Mouse (Mus musculus): Measurements from ENCODE around the gene Ncf1. TPM values are rescaled to one million over a fixed set of nuclear protein-coding genes. Genes with fewer than 3 reads are reported as not detected.
A peak's percentile ranks its signal among the peaks of the same experiment; 100 is the strongest.

The Ncf1 gene
- polyA plus RNA-seq, 1 experiment from 2014 or later: 2.2 TPM

DNA sequence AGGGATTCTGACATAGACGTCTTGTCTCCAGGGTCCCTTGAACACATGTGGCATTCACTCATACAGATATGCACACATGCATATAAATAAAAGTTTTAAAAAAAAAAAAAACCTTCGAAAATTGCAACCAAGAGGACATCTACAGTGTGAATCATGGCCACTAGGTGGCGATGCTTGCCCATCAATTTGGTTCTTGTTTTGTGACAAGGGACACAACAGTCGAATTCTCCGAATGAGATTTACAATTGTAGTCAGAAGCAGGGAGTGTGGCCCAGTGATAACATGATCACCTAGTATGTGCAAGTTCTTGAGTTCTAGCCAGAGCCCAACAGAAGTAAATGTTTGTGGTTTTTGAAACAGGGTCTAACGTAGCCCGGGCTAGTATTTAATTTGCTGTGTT, 49.6 kb downstream of the Ncf1 start:
- Histone ChIP-seq H3K36me3 (no peaks in the 10 kb centered on the region), H3K27me3 (replicated peaks) (no peaks in the 10 kb centered on the region), H3K4me1 (replicated peaks) (peaks cover 21% of the 10 kb centered on the region), H3K9me3 (replicated peaks) (no peaks in the 10 kb centered on the region), H3K27ac (ENCODE audit: poor library complexity, severe bottlenecking) (no peak overlapping the region), H3K4me3 (no peak overlapping the region), H3K9ac (no peak overlapping the region), H3K4me2 (no peak overlapping the region)
- 28% methylated on average over 7 of the region's 7 CpGs for WGBS
- ATAC-seq (ENCODE audit: insufficient number of reproducible peaks, low FRiP score): no peak

GRCm38 (mm10) chr5:134178536-134178935, 50.9 kb downstream of the Ncf1 start:
- no peak overlapping the region for H3K27ac ChIP-seq (ENCODE audit: poor library complexity, severe bottlenecking)
- ATAC-seq (ENCODE audit: insufficient number of reproducible peaks, low FRiP score): no peak
- H3K4me1 ChIP-seq (replicated peaks): peaks cover 19% of the 10 kb centered on the region
- H3K36me3 ChIP-seq: 0 out of 2 replicates have a peak, but pooled peaks cover 2% of the 10 kb centered on the region
- H3K4me3 ChIP-seq: no peak overlapping the region
- no peaks in the 10 kb centered on the region for H3K9me3 ChIP-seq (replicated peaks)
- H3K9ac ChIP-seq: 0 out of 2 replicates have a peak overlapping the region, but pooled peaks have one; percentile 16
- no peaks in the 10 kb centered on the region for H3K27me3 ChIP-seq (replicated peaks)
- no peak overlapping the region for H3K4me2 ChIP-seq
- WGBS: 70% methylated on average over 7 of the region's 7 CpGs

GRCm38 (mm10) chr5:134176169-134176881, 53.1 kb downstream of the Ncf1 start, which contains the start of gene Rcc1l:
Gene Rcc1l, minus strand, starts transcription at chr5:134176774.
- no peaks in the 10 kb centered on the region for H3K27me3 ChIP-seq (replicated peaks)
- peak within 1 kb of the TSS; percentile 91 for H3K4me2 ChIP-seq
- peak; percentile 90 for ATAC-seq (ENCODE audit: insufficient number of reproducible peaks, low FRiP score)
- H3K4me3 ChIP-seq: peak within 1 kb of the TSS; percentile 91
- H3K36me3 ChIP-seq: peaks cover 16% of the 10 kb centered on the region
- peak within 1 kb of the TSS; percentile 82 for H3K9ac ChIP-seq
- H3K27ac ChIP-seq (ENCODE audit: poor library complexity, severe bottlenecking): peak within 1 kb of the TSS; percentile 84
- H3K9me3 ChIP-seq (replicated peaks): no peaks in the 10 kb centered on the region
- WGBS: under 1% methylated on average over 72 of the region's 72 CpGs
- peaks cover 9% of the 10 kb centered on the region for H3K4me1 ChIP-seq (replicated peaks)

DNA sequence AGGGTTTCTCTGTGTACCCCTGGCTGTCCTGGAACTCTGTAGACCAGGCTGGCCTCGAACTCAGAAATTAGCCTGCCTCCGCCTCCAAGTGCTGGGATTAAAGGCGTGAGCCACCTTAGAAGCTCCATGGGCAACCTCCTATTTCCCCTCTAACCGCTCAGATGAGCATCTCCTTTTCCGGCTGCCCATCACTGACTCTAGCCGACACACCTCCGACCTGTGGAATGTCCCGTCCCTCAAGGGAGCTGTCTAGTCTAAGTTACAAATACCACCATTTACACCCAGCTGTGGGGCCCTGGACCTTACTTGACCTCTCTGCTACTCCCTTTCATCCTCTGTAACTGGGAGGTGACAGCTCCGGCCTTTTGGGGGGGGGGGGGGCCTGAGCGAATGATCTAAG, 53.7 kb downstream of the Ncf1 start:
- Histone ChIP-seq H3K4me3 (peak overlapping the region; percentile 91), H3K27ac (ENCODE audit: poor library complexity, severe bottlenecking) (peak overlapping the region; percentile 84), H3K36me3 (peaks cover 22% of the 10 kb centered on the region), H3K27me3 (replicated peaks) (no peaks in the 10 kb centered on the region), H3K9ac (peak overlapping the region; percentile 82), H3K4me2 (peak overlapping the region; percentile 91), H3K4me1 (replicated peaks) (peaks cover 9% of the 10 kb centered on the region), H3K9me3 (replicated peaks) (no peaks in the 10 kb centered on the region)
- ATAC-seq (ENCODE audit: insufficient number of reproducible peaks, low FRiP score): no peak
- 11% methylated on average over 10 of the region's 10 CpGs for WGBS

GRCm38 (mm10) chr5:134173206-134173605, 56.2 kb downstream of the Ncf1 start:
- Histone ChIP-seq H3K4me2 (no peak overlapping the region), H3K27ac (ENCODE audit: poor library complexity, severe bottlenecking) (no peak overlapping the region), H3K36me3 (peaks cover 42% of the 10 kb centered on the region), H3K27me3 (replicated peaks) (no peaks in the 10 kb centered on the region), H3K9me3 (replicated peaks) (no peaks in the 10 kb centered on the region), H3K4me3 (no peak overlapping the region), H3K4me1 (replicated peaks) (peaks cover 9% of the 10 kb centered on the region), H3K9ac (no peak overlapping the region)
- 40% methylated on average over 4 of the region's 4 CpGs for WGBS
- no peak for ATAC-seq (ENCODE audit: insufficient number of reproducible peaks, low FRiP score)

- no peak overlapping the region for H3K27ac ChIP-seq (ENCODE audit: poor library complexity, severe bottlenecking)
- no peaks in the 10 kb centered on the region for H3K27me3 ChIP-seq (replicated peaks)
- no peaks in the 10 kb centered on the region for H3K9me3 ChIP-seq (replicated peaks)
- peaks cover 3% of the 10 kb centered on the region for H3K4me1 ChIP-seq (replicated peaks)
- H3K9ac ChIP-seq: no peak overlapping the region
- H3K4me2 ChIP-seq: no peak overlapping the region
- H3K36me3 ChIP-seq: peaks cover 63% of the 10 kb centered on the region
- ATAC-seq (ENCODE audit: insufficient number of reproducible peaks, low FRiP score): no peak
- 94% methylated on average over 8 of the region's 8 CpGs for WGBS
- H3K4me3 ChIP-seq: no peak overlapping the region
These were observed 59.3 kb downstream of the Ncf1 start for GRCm38 (mm10) chr5:134170167-134170566.

Other genes starting within 250 kb of the Ncf1 start
- gene Castor2, start 129.9 kb downstream of the Ncf1 start, polyA plus RNA-seq (2016; fragmentation: Nextera tagmentation; extraction: Ambion mirVana): 7.5 and 8.1 TPM in 2 replicates
- gene Rcc1l, start 52.9 kb downstream of the Ncf1 start, polyA plus RNA-seq (2016; fragmentation: Nextera tagmentation; extraction: Ambion mirVana): 25.4 and 26.9 TPM in 2 replicates
- 6.5 and 6.9 TPM in 2 replicates for gene Gtf2ird2, start 45.6 kb downstream of the Ncf1 start, polyA plus RNA-seq (2016; fragmentation: Nextera tagmentation; extraction: Ambion mirVana)
- 157 and 165 TPM in 2 replicates for gene Gtf2i, start 85.1 kb upstream of the Ncf1 start, polyA plus RNA-seq (2016; fragmentation: Nextera tagmentation; extraction: Ambion mirVana)
- gene Gtf2ird1, start 227.1 kb upstream of the Ncf1 start, polyA plus RNA-seq (2016; fragmentation: Nextera tagmentation; extraction: Ambion mirVana): 64.8 and 72.8 TPM in 2 replicates